Mouse (Mus musculus): ENCODE results near the gene Tymp.

Gene Tymp

DNA sequence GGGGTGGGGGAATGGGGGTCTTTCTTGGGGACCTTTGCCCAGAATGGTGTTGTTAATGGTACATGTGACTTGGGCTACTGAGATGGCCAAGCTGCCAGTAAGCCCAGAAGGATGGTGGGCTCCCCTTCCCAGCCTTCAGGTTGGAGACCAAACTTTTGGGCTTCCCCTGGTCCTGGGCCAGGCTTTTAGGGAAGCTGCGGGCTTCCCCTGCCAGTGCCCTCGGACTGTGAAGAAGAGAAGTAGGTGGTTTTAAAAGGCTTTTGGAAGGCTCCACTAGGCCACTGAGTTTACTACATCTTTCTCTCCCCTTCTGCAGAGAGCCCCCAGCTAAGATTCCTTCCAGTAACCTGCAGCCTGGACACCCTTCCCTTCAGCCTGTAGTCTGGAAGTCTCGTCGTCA, 53.2 kb downstream of the Tymp start:
- DNase-seq = no peak

DNA sequence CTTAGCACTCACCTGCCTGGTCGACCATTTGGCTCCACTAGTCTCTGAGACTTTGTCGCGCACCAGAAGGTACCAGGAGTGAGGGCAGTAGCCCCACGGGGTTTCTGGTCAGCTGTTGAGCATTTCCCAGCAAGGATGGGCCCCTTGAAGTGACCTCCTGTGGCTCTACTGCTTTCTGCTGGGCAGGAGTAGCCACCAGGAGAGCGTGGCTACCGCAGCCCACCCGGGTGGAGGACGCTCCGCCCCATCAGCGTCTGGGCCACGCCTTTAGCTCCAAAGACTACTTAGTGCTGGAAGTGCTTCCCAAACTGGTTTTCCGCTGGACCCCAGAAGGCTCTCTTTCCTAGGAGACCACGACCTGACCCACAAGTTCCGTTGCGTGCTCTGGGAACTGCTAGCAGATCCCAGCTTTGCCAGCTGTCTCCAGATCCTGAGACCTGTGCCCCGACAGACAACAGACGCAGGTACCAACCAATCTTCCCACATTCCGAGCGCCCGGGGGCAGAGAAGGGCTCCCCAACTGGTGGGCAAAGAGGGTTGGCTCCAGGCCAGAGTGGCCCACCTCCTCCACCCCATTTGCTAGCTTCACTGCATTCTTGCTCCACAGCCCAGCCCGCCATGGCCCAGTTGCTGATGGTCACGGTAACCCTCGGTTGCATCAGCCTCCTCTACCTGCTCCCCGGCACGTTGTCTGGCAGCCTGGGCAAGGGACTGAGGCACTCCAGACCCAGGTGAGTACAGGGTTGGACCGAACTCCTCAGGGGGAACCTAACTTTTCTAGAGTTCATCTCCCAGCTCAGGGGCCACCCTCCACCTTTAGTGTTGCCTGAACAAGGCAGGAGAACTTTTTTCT, 53.9 kb downstream of the Tymp start, which contains the start of gene Adm2:
TSS of gene Adm2 (plus strand) at position 51 of the 853 bp plus-strand sequence.
- no peak for DNase-seq

Data from lung, postnatal 14 days (tissue).